Mouse (Mus musculus): Measurements from ENCODE around the gene Astn2. TPM values are rescaled to one million over a fixed set of nuclear protein-coding genes. Genes with fewer than 3 reads are reported as not detected.

The Astn2 gene
- polyA plus RNA-seq, 1 experiment from 2014 or later = 1.2 TPM

GRCm38 (mm10) chr4:65475925-65476560 lies 928.4 kb downstream of the Astn2 start:
- no peaks in the 10 kb centered on the region for H3K9me3 ChIP-seq (ENCODE audit: control insufficient read depth, low read length)
- no peak overlapping the region for H3K9ac ChIP-seq (ENCODE audit: low read depth, low read length)
- H3K4me3 ChIP-seq (ENCODE audit: low read depth, low read length) = no peak overlapping the region
- H3K27ac ChIP-seq (ENCODE audit: low read depth, low read length) = no peak overlapping the region
- ATAC-seq (ENCODE audit: low FRiP score) (no peak), DNase-seq (ENCODE audit: low spot score) (no peak)
- no peaks in the 10 kb centered on the region for H3K4me1 ChIP-seq (replicated peaks; ENCODE audit: control insufficient read depth, insufficient read depth, low read length)
- 36% methylated on average over 4 of the region's 4 CpGs for WGBS
- H3K36me3 ChIP-seq (ENCODE audit: control insufficient read depth, insufficient read depth, low read length) = no peaks in the 10 kb centered on the region
- H3K27me3 ChIP-seq (ENCODE audit: control insufficient read depth, insufficient read depth, low read length) = no peaks in the 10 kb centered on the region
- H3K4me2 ChIP-seq (replicated peaks; ENCODE audit: low read depth, low read length) = no peak overlapping the region

- Histone ChIP-seq H3K36me3 (ENCODE audit: control insufficient read depth, insufficient read depth, low read length) (no peaks in the 10 kb centered on the region), H3K4me1 (replicated peaks; ENCODE audit: control insufficient read depth, insufficient read depth, low read length) (no peaks in the 10 kb centered on the region), H3K9me3 (ENCODE audit: control insufficient read depth, low read length) (no peaks in the 10 kb centered on the region), H3K27me3 (ENCODE audit: control insufficient read depth, insufficient read depth, low read length) (no peaks in the 10 kb centered on the region), H3K27ac (ENCODE audit: low read depth, low read length) (no peak overlapping the region), H3K4me2 (replicated peaks; ENCODE audit: low read depth, low read length) (no peak overlapping the region), H3K9ac (ENCODE audit: low read depth, low read length) (no peak overlapping the region), H3K4me3 (ENCODE audit: low read depth, low read length) (no peak overlapping the region)
- DNase-seq (ENCODE audit: low spot score) (no peak), ATAC-seq (ENCODE audit: low FRiP score) (no peak)
- 77% methylated on average over 5 of the region's 5 CpGs for WGBS
These were observed 931.3 kb downstream of the Astn2 start for GRCm38 (mm10) chr4:65473141-65473540.

- no peak overlapping the region for H3K4me2 ChIP-seq (replicated peaks; ENCODE audit: low read depth, low read length)
- DNase-seq (ENCODE audit: low spot score) (no peak), ATAC-seq (ENCODE audit: low FRiP score) (no peak)
- no peaks in the 10 kb centered on the region for H3K27me3 ChIP-seq (ENCODE audit: control insufficient read depth, insufficient read depth, low read length)
- H3K36me3 ChIP-seq (ENCODE audit: control insufficient read depth, insufficient read depth, low read length) = no peaks in the 10 kb centered on the region
- no peak overlapping the region for H3K27ac ChIP-seq (ENCODE audit: low read depth, low read length)
- H3K4me1 ChIP-seq (replicated peaks; ENCODE audit: control insufficient read depth, insufficient read depth, low read length) = no peaks in the 10 kb centered on the region
- H3K9ac ChIP-seq (ENCODE audit: low read depth, low read length) = no peak overlapping the region
- WGBS = 84% methylated on average over 4 of the region's 4 CpGs
- H3K9me3 ChIP-seq (ENCODE audit: control insufficient read depth, low read length) = no peaks in the 10 kb centered on the region
- H3K4me3 ChIP-seq (ENCODE audit: low read depth, low read length) = no peak overlapping the region
These were observed 955.2 kb downstream of the Astn2 start for GRCm38 (mm10) chr4:65449171-65449570.

GRCm38 (mm10) chr4:65441746-65442145 lies 962.7 kb downstream of the Astn2 start:
- no peaks in the 10 kb centered on the region for H3K27me3 ChIP-seq (ENCODE audit: control insufficient read depth, insufficient read depth, low read length)
- 69% methylated on average over 4 of the region's 4 CpGs for whole genome bisulfite sequencing
- DNase-seq (ENCODE audit: low spot score) = no peak

GRCm38 (mm10) chr4:65430804-65431203 lies 973.6 kb downstream of the Astn2 start:
- ATAC-seq (ENCODE audit: low FRiP score) (no peak), DNase-seq (ENCODE audit: low spot score) (no peak)
- no peak overlapping the region for H3K27ac ChIP-seq (ENCODE audit: low read depth, low read length)
- no peaks in the 10 kb centered on the region for H3K9me3 ChIP-seq (ENCODE audit: control insufficient read depth, low read length)
- H3K4me3 ChIP-seq (ENCODE audit: low read depth, low read length) = no peak overlapping the region
- no peaks in the 10 kb centered on the region for H3K36me3 ChIP-seq (ENCODE audit: control insufficient read depth, insufficient read depth, low read length)
- no peaks in the 10 kb centered on the region for H3K27me3 ChIP-seq (ENCODE audit: control insufficient read depth, insufficient read depth, low read length)
- H3K4me2 ChIP-seq (replicated peaks; ENCODE audit: low read depth, low read length) = no peak overlapping the region
- H3K9ac ChIP-seq (ENCODE audit: low read depth, low read length) = no peak overlapping the region
- no peaks in the 10 kb centered on the region for H3K4me1 ChIP-seq (replicated peaks; ENCODE audit: control insufficient read depth, insufficient read depth, low read length)
- WGBS = 74% methylated on average over 3 of the region's 3 CpGs

More at GRCm38 (mm10) chr4:65441746-65442145, 962.7 kb downstream of the Astn2 start:
- H3K36me3 ChIP-seq (ENCODE audit: control insufficient read depth, insufficient read depth, low read length) = no peaks in the 10 kb centered on the region
- ATAC-seq (ENCODE audit: low FRiP score) = no peak
- no peak overlapping the region for H3K9ac ChIP-seq (ENCODE audit: low read depth, low read length)
- H3K9me3 ChIP-seq (ENCODE audit: control insufficient read depth, low read length) = no peaks in the 10 kb centered on the region
- H3K4me1 ChIP-seq (replicated peaks; ENCODE audit: control insufficient read depth, insufficient read depth, low read length) = no peaks in the 10 kb centered on the region
- H3K4me2 ChIP-seq (replicated peaks; ENCODE audit: low read depth, low read length) = no peak overlapping the region
- no peak overlapping the region for H3K27ac ChIP-seq (ENCODE audit: low read depth, low read length)
- H3K4me3 ChIP-seq (ENCODE audit: low read depth, low read length) = no peak overlapping the region

- Histone ChIP-seq H3K27me3 (ENCODE audit: control insufficient read depth, insufficient read depth, low read length) (no peaks in the 10 kb centered on the region), H3K4me3 (ENCODE audit: low read depth, low read length) (no peak overlapping the region), H3K36me3 (ENCODE audit: control insufficient read depth, insufficient read depth, low read length) (no peaks in the 10 kb centered on the region), H3K27ac (ENCODE audit: low read depth, low read length) (no peak overlapping the region), H3K4me1 (replicated peaks; ENCODE audit: control insufficient read depth, insufficient read depth, low read length) (no peaks in the 10 kb centered on the region), H3K4me2 (replicated peaks; ENCODE audit: low read depth, low read length) (no peak overlapping the region), H3K9ac (ENCODE audit: low read depth, low read length) (no peak overlapping the region), H3K9me3 (ENCODE audit: control insufficient read depth, low read length) (no peaks in the 10 kb centered on the region)
- DNase-seq (ENCODE audit: low spot score) = no peak
- no peak for ATAC-seq (ENCODE audit: low FRiP score)
- 72% methylated on average over 3 of the region's 3 CpGs for WGBS
These were observed 976.9 kb downstream of the Astn2 start for GRCm38 (mm10) chr4:65427480-65427879.

- no peak for ATAC-seq (ENCODE audit: low FRiP score)
- Histone ChIP-seq H3K27ac (ENCODE audit: low read depth, low read length) (no peak overlapping the region), H3K4me2 (replicated peaks; ENCODE audit: low read depth, low read length) (no peak overlapping the region), H3K9me3 (ENCODE audit: control insufficient read depth, low read length) (no peaks in the 10 kb centered on the region), H3K4me3 (ENCODE audit: low read depth, low read length) (no peak overlapping the region), H3K27me3 (ENCODE audit: control insufficient read depth, insufficient read depth, low read length) (no peaks in the 10 kb centered on the region), H3K4me1 (replicated peaks; ENCODE audit: control insufficient read depth, insufficient read depth, low read length) (no peaks in the 10 kb centered on the region), H3K9ac (ENCODE audit: low read depth, low read length) (no peak overlapping the region), H3K36me3 (ENCODE audit: control insufficient read depth, insufficient read depth, low read length) (no peaks in the 10 kb centered on the region)
- DNase-seq (ENCODE audit: low spot score) = no peak
- WGBS = 92% methylated on average over 5 of the region's 5 CpGs
These were observed 978.0 kb downstream of the Astn2 start for GRCm38 (mm10) chr4:65426437-65426836.

GRCm38 (mm10) chr4:65423068-65423625 lies 981.3 kb downstream of the Astn2 start:
- Histone ChIP-seq H3K27me3 (ENCODE audit: control insufficient read depth, insufficient read depth, low read length) (no peaks in the 10 kb centered on the region), H3K9ac (ENCODE audit: low read depth, low read length) (no peak overlapping the region), H3K36me3 (ENCODE audit: control insufficient read depth, insufficient read depth, low read length) (no peaks in the 10 kb centered on the region), H3K9me3 (ENCODE audit: control insufficient read depth, low read length) (no peaks in the 10 kb centered on the region), H3K4me2 (replicated peaks; ENCODE audit: low read depth, low read length) (no peak overlapping the region), H3K4me1 (replicated peaks; ENCODE audit: control insufficient read depth, insufficient read depth, low read length) (no peaks in the 10 kb centered on the region; the same call in 1 of the 2 replicates), H3K4me3 (ENCODE audit: low read depth, low read length) (no peak overlapping the region), H3K27ac (ENCODE audit: low read depth, low read length) (no peak overlapping the region)
- 90% methylated on average over 3 of the region's 3 CpGs for WGBS
- ATAC-seq (ENCODE audit: low FRiP score) (no peak), DNase-seq (ENCODE audit: low spot score) (no peak)

- Histone ChIP-seq H3K4me3 (ENCODE audit: low read depth, low read length) (no peak overlapping the region), H3K27me3 (ENCODE audit: control insufficient read depth, insufficient read depth, low read length) (no peaks in the 10 kb centered on the region), H3K4me1 (replicated peaks; ENCODE audit: control insufficient read depth, insufficient read depth, low read length) (no peaks in the 10 kb centered on the region; the same call in 1 of the 2 replicates), H3K9me3 (ENCODE audit: control insufficient read depth, low read length) (no peaks in the 10 kb centered on the region), H3K27ac (ENCODE audit: low read depth, low read length) (no peak overlapping the region), H3K9ac (ENCODE audit: low read depth, low read length) (no peak overlapping the region), H3K4me2 (replicated peaks; ENCODE audit: low read depth, low read length) (no peak overlapping the region), H3K36me3 (ENCODE audit: control insufficient read depth, insufficient read depth, low read length) (no peaks in the 10 kb centered on the region)
- ATAC-seq (ENCODE audit: low FRiP score) (no peak), DNase-seq (ENCODE audit: low spot score) (no peak)
- 84% methylated on average over 2 of the region's 2 CpGs for WGBS
These were observed 983.1 kb downstream of the Astn2 start for GRCm38 (mm10) chr4:65421272-65421671.

Measured in hindbrain, embryonic 11.5 days (tissue).